Mouse (Mus musculus): ENCODE measurements around the gene Grin1. TPM values are rescaled to one million over a fixed set of nuclear protein-coding genes. Genes with fewer than 3 reads are reported as not detected.

Grin1 gene
- polyA plus RNA-seq, 1 experiment from 2014 or later: 0.78 TPM

DNA sequence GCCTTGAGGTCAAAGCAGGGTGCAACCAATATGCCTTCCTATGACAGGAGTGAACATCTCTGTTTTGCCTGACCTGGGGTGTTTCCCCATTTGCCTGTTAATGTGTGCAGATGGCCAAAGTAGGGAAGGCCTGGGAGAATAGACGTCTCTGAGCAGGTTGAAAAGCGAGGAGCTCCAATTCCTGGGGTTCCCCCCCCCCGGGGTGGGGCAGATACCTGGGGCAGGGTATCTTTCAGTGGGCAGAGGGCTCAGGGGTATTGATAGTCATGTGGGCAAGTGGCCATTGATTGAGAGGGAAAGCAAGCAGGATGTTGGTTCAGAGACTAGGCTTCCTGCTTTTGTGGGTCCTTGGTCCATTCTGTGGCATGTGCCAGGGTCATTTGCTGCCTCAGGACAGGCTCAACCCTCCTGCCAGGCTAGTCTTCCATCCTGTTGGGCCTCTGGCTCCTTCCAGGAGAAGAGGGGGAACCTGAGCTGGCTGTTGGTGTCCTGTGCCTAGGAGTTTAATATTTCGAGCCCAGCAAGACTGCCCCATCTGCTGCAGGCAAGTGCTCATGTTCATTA, 51.2 kb downstream of the Grin1 start:
- no peaks in the 10 kb centered on the region for H3K27me3 ChIP-seq (replicated peaks; ENCODE audit: control insufficient read depth, insufficient read depth, low read length)
- H3K4me2 ChIP-seq (replicated peaks; ENCODE audit: low read depth): peak overlapping the region; percentile 94
- ATAC-seq: no peak
- no peak overlapping the region for H3K4me3 ChIP-seq (ENCODE audit: low read depth, low read length)
- no peak for TF ChIP-seq CTCF (IDR thresholded peaks at IDR 0.05; ENCODE audit: low read depth)
- H3K4me1 ChIP-seq (replicated peaks; ENCODE audit: control insufficient read depth, insufficient read depth, low read length): peaks cover 7% of the 10 kb centered on the region
- H3K27ac ChIP-seq (ENCODE audit: low read depth, low read length): peak overlapping the region; percentile 93
- WGBS: 68% methylated on average over 4 of the region's 4 CpGs
- H3K9ac ChIP-seq (ENCODE audit: low read depth, low read length): peak overlapping the region; percentile 61; the same call in 1 of the 2 replicates
- no peaks in the 10 kb centered on the region for H3K9me3 ChIP-seq (ENCODE audit: control insufficient read depth)
- peaks cover 33% of the 10 kb centered on the region for H3K36me3 ChIP-seq (ENCODE audit: control insufficient read depth, insufficient read depth)

GRCm38 (mm10) chr2:25267241-25267640, 51.7 kb downstream of the Grin1 start:
- Histone ChIP-seq H3K9me3 (ENCODE audit: control insufficient read depth) (no peaks in the 10 kb centered on the region), H3K27ac (ENCODE audit: low read depth, low read length) (peak overlapping the region; percentile 93), H3K4me1 (replicated peaks; ENCODE audit: control insufficient read depth, insufficient read depth, low read length) (peaks cover 7% of the 10 kb centered on the region), H3K27me3 (replicated peaks; ENCODE audit: control insufficient read depth, insufficient read depth, low read length) (no peaks in the 10 kb centered on the region), H3K4me3 (ENCODE audit: low read depth, low read length) (0 out of 2 replicates have a peak overlapping the region, but pooled peaks have one; percentile 92), H3K4me2 (replicated peaks; ENCODE audit: low read depth) (peak overlapping the region; percentile 94), H3K36me3 (ENCODE audit: control insufficient read depth, insufficient read depth) (peaks cover 33% of the 10 kb centered on the region), H3K9ac (ENCODE audit: low read depth, low read length) (0 out of 2 replicates have a peak overlapping the region, but pooled peaks have one; percentile 61)
- ATAC-seq: 0 out of 2 replicates have a peak, but pooled peaks have one; percentile 1
- peak; percentile 26; the same call in 1 of the 2 replicates for TF ChIP-seq CTCF (IDR thresholded peaks at IDR 0.05; ENCODE audit: low read depth)

- H3K27me3 ChIP-seq (replicated peaks; ENCODE audit: control insufficient read depth, insufficient read depth, low read length): no peaks in the 10 kb centered on the region
- 9% methylated on average over 2 of the region's 2 CpGs for WGBS
- no peak for TF ChIP-seq CTCF (IDR thresholded peaks at IDR 0.05; ENCODE audit: low read depth)
- H3K9ac ChIP-seq (ENCODE audit: low read depth, low read length): peak overlapping the region; percentile 61
- H3K27ac ChIP-seq (ENCODE audit: low read depth, low read length): peak overlapping the region; percentile 93
- H3K4me3 ChIP-seq (ENCODE audit: low read depth, low read length): 0 out of 2 replicates have a peak overlapping the region, but pooled peaks have one; percentile 92
- H3K4me1 ChIP-seq (replicated peaks; ENCODE audit: control insufficient read depth, insufficient read depth, low read length): peaks cover 7% of the 10 kb centered on the region
- ATAC-seq: no peak
- H3K9me3 ChIP-seq (ENCODE audit: control insufficient read depth): no peaks in the 10 kb centered on the region
- H3K4me2 ChIP-seq (replicated peaks; ENCODE audit: low read depth): peak overlapping the region; percentile 94
- peaks cover 33% of the 10 kb centered on the region for H3K36me3 ChIP-seq (ENCODE audit: control insufficient read depth, insufficient read depth)
Observed at GRCm38 (mm10) chr2:25266720-25267119, 52.3 kb downstream of the Grin1 start.

DNA sequence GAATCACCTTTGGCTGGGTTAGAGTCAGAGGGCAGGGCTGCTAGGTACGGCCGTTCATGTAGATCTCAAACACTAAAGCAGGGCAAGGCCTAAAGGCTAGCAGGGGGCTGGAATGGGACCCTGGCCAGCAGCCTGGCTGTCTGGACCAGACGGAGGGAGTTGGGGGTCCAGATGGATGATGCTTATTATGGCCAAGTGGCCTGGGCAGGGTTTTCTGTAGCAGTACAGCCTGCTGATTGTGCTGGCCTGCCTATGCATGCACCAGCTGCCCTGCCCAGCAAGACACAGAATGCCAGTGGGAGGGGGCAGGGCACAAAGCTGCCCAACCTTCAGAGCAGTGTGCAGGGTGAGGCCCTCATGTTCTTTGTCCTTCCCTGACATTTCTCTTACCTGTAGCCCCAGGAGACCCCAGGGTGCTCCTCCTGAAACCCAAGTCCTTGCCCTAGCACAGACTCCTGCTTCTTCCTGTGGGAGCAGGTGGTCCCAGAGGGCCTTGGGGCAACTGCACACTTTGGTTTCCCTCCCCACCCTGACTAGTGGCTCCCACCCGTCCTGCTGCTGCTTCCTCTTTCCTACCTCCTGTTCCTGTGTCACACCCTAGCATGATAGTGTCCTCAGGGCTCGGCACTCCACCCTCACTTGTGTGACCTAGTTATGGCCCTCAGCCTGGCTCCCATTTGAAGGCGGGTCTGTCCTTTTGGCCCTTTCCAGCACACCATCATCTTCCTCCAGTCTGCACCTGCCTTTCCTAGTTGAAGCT, 52.9 kb downstream of the Grin1 start:
- 32% methylated on average over 6 of the region's 6 CpGs for WGBS
- ATAC-seq: peak; percentile 59
- H3K27ac ChIP-seq (ENCODE audit: low read depth, low read length): peak overlapping the region; percentile 93
- peak overlapping the region; percentile 61 for H3K9ac ChIP-seq (ENCODE audit: low read depth, low read length)
- H3K4me1 ChIP-seq (replicated peaks; ENCODE audit: control insufficient read depth, insufficient read depth, low read length): peaks cover 1% of the 10 kb centered on the region
- peak overlapping the region; percentile 92 for H3K4me3 ChIP-seq (ENCODE audit: low read depth, low read length)
- peak overlapping the region; percentile 94 for H3K4me2 ChIP-seq (replicated peaks; ENCODE audit: low read depth)
- no peaks in the 10 kb centered on the region for H3K9me3 ChIP-seq (ENCODE audit: control insufficient read depth)
- H3K27me3 ChIP-seq (replicated peaks; ENCODE audit: control insufficient read depth, insufficient read depth, low read length): no peaks in the 10 kb centered on the region
- peaks cover 32% of the 10 kb centered on the region for H3K36me3 ChIP-seq (ENCODE audit: control insufficient read depth, insufficient read depth)
- TF ChIP-seq CTCF (IDR thresholded peaks at IDR 0.05; ENCODE audit: low read depth): no peak

DNA sequence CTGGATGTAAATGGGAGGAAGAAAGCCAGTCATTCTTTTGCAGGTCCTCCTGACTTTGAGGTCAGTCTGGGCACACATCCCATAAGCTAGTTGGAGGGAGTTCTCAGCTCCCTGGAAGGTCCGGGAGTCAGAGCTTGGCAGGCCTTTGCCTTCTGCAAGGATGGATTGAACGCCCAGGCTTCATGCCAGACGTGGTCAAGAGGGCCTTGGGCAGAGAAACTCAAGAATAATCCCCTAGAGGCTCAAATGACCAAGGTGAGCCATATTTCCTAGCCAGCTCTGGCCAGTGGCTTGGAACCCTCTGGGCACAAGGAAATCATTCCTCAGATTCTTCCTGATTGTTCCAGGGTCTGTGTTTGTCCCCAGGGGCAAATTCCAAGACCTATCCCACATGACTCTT, 54.1 kb downstream of the Grin1 start:
- WGBS: 41% methylated on average over 3 of the region's 3 CpGs
- Histone ChIP-seq H3K4me2 (replicated peaks; ENCODE audit: low read depth) (peak overlapping the region; percentile 94), H3K4me3 (ENCODE audit: low read depth, low read length) (peak overlapping the region; percentile 92), H3K27ac (ENCODE audit: low read depth, low read length) (peak overlapping the region; percentile 93), H3K27me3 (replicated peaks; ENCODE audit: control insufficient read depth, insufficient read depth, low read length) (no peaks in the 10 kb centered on the region), H3K9me3 (ENCODE audit: control insufficient read depth) (no peaks in the 10 kb centered on the region), H3K36me3 (ENCODE audit: control insufficient read depth, insufficient read depth) (peaks cover 19% of the 10 kb centered on the region), H3K4me1 (replicated peaks; ENCODE audit: control insufficient read depth, insufficient read depth, low read length) (no peaks in the 10 kb centered on the region), H3K9ac (ENCODE audit: low read depth, low read length) (peak overlapping the region; percentile 78)
- ATAC-seq: peak; percentile 28
- no peak for TF ChIP-seq CTCF (IDR thresholded peaks at IDR 0.05; ENCODE audit: low read depth)

- no peak for TF ChIP-seq CTCF (IDR thresholded peaks at IDR 0.05; ENCODE audit: low read depth)
- H3K4me2 ChIP-seq (replicated peaks; ENCODE audit: low read depth): peak overlapping the region; percentile 94
- H3K9me3 ChIP-seq (ENCODE audit: control insufficient read depth): no peaks in the 10 kb centered on the region
- H3K27ac ChIP-seq (ENCODE audit: low read depth, low read length): peak overlapping the region; percentile 93
- no peaks in the 10 kb centered on the region for H3K4me1 ChIP-seq (replicated peaks; ENCODE audit: control insufficient read depth, insufficient read depth, low read length)
- H3K36me3 ChIP-seq (ENCODE audit: control insufficient read depth, insufficient read depth): peaks cover 14% of the 10 kb centered on the region
- no peak for ATAC-seq
- peak overlapping the region; percentile 92 for H3K4me3 ChIP-seq (ENCODE audit: low read depth, low read length)
- no peaks in the 10 kb centered on the region for H3K27me3 ChIP-seq (replicated peaks; ENCODE audit: control insufficient read depth, insufficient read depth, low read length)
- WGBS: 48% methylated on average over 5 of the region's 5 CpGs
- peak overlapping the region; percentile 78 for H3K9ac ChIP-seq (ENCODE audit: low read depth, low read length)
Observed at GRCm38 (mm10) chr2:25264286-25264660, 54.7 kb downstream of the Grin1 start.
